In the genomic region with DNA sequence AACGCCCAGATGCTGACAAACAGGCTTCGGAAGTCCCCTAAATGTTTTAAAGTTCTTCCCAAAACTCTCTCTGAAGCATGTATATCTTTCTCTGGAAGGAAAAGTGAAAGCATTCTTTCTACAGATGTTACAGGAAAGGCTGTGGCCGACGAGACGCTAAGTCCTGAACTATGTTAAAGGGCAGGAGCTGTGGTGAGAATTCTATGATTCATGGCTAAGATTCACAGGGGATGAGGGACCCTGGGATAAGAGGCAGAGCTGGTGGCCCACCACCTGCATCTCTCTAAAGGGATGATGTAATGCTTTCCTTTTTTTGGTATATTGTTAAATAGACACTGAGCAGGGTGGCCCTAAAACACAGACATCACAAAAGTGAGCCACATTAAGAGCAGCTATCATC, we compare ENCODE assay signal across 43 mouse cellular contexts. TPM values are rescaled to one million over a fixed set of nuclear protein-coding genes. Genes with fewer than 3 reads are reported as not detected.
DNase-seq lines count a peak whose midpoint lies in the region; ATAC-seq and TF ChIP-seq lines count a peak whose summit lies in the region.
"Had no signal": no experiment of that assay in that cellular context is flagged by ENCODE, and none has a peak within 500 bp of the region (broad histone marks: within the 10 kb centered on the region; RNA-seq: fewer than 3 reads in every experiment).

No protein-coding gene starts in this region.

- ATAC-seq in heart, postnatal 0 days (ENCODE audit: insufficient read depth, low read depth), result no peak
- no peak for ATAC-seq in midbrain, embryonic 11.5 days (ENCODE audit: low FRiP score)
- no peak for ATAC-seq in midbrain, embryonic 15.5 days (replicated peaks)
- no peak for ATAC-seq in megakaryocyte progenitor cell, adult 5-6 weeks (replicated peaks; ENCODE audit: poor library complexity)
- ATAC-seq in forebrain, embryonic 12.5 days (ENCODE audit: low FRiP score), result no peak
- ATAC-seq: forebrain, embryonic 16.5 days; hindbrain, embryonic 16.5 days had no signal

- H3K4me3 ChIP-seq in heart, postnatal 0 days (ENCODE audit: low read depth, low read length), result no peak overlapping the region
- H3K4me3 ChIP-seq in midbrain, embryonic 11.5 days (ENCODE audit: low read depth, low read length), result no peak overlapping the region
- no peak overlapping the region for H3K4me3 ChIP-seq in midbrain, embryonic 15.5 days
- no peak overlapping the region for H3K4me3 ChIP-seq in C2C12 (ENCODE audit: insufficient read depth, poor library complexity, severe bottlenecking)
- H3K4me3 ChIP-seq in brown adipose tissue, adult 24 weeks (ENCODE audit: insufficient read depth, low read depth, low read length), result peak overlapping the region; percentile 37
- no peak overlapping the region for H3K4me3 ChIP-seq in forebrain, embryonic 12.5 days (replicated peaks)
- H3K4me3 ChIP-seq: embryonic facial prominence, embryonic 12.5 days; forebrain, embryonic 10.5 days; heart, embryonic 12.5 days; kidney, embryonic 15.5 days; layer of hippocampus, adult 2 months; left cerebral cortex, adult 2 months; limb, embryonic 12.5 days; liver, embryonic 15.5 days had no signal

- no peak overlapping the region for H3ac ChIP-seq in C2C12 (ENCODE audit: control insufficient read depth, insufficient read length, low read depth)

- TF ChIP-seq EP300 in heart, postnatal 0 days (IDR thresholded peaks at IDR 0.05; ENCODE audit: low read depth), result no peak

- intact Hi-C loops in heart, postnatal 14 days (cut with DNase I), result loop anchor here (2.0 kb wide), 2 partner anchors 33 to 45 kb away; partner anchors contain the start of gene Lrrk1

- WGBS in heart, postnatal 0 days, result 73% methylated on average over 5 of the region's 5 CpGs
- 84% methylated on average over 5 of the region's 5 CpGs for WGBS in midbrain, embryonic 11.5 days
- WGBS in midbrain, embryonic 15.5 days, result 83% methylated on average over 5 of the region's 5 CpGs
- WGBS in forebrain, embryonic 12.5 days, result 86% methylated on average over 5 of the region's 5 CpGs

- H3K79me2 ChIP-seq in C2C12 (ENCODE audit: control insufficient read depth, insufficient read depth), result peaks cover 73% of the 10 kb centered on the region

- H3K4me1 ChIP-seq in heart, postnatal 0 days (ENCODE audit: control insufficient read depth, insufficient read depth), result no peaks in the 10 kb centered on the region
- no peaks in the 10 kb centered on the region for H3K4me1 ChIP-seq in midbrain, embryonic 11.5 days (ENCODE audit: control insufficient read depth, insufficient read depth, low read length)
- peaks cover 10% of the 10 kb centered on the region; the same call in 1 of the 2 replicates for H3K4me1 ChIP-seq in midbrain, embryonic 15.5 days
- peaks cover 8% of the 10 kb centered on the region; the same call in 1 of the 2 replicates for H3K4me1 ChIP-seq in brown adipose tissue, adult 24 weeks (ENCODE audit: control insufficient read depth, insufficient read depth, insufficient read length, low read length)
- peaks cover 10% of the 10 kb centered on the region for H3K4me1 ChIP-seq in forebrain, embryonic 12.5 days

- no peaks in the 10 kb centered on the region for H3K9me3 ChIP-seq in heart, postnatal 0 days (replicated peaks; ENCODE audit: control insufficient read depth, low read length)
- no peaks in the 10 kb centered on the region for H3K9me3 ChIP-seq in midbrain, embryonic 11.5 days (ENCODE audit: control insufficient read depth, low read length)
- H3K9me3 ChIP-seq in midbrain, embryonic 15.5 days, result no peaks in the 10 kb centered on the region
- no peaks in the 10 kb centered on the region for H3K9me3 ChIP-seq in forebrain, embryonic 12.5 days
- H3K9me3 ChIP-seq: embryonic facial prominence, embryonic 12.5 days; forebrain, embryonic 10.5 days; heart, embryonic 12.5 days; kidney, embryonic 15.5 days; limb, embryonic 12.5 days; liver, embryonic 15.5 days had no signal

- H3K79me3 ChIP-seq in C2C12 (ENCODE audit: low read depth), result peaks cover 16% of the 10 kb centered on the region

- no peak for TF ChIP-seq CTCF in heart, postnatal 0 days (IDR thresholded peaks at IDR 0.05; ENCODE audit: low read depth)
- no peak for TF ChIP-seq CTCF in C2C12 (IDR thresholded peaks at IDR 0.05; ENCODE audit: control insufficient read depth, insufficient read depth, insufficient read length)

- DNase-seq in heart, postnatal 0 days (ENCODE audit: low spot score), result no peak
- DNase-seq in heart, postnatal 14 days, result no peak
- DNase-seq in midbrain, embryonic 11.5 days (ENCODE audit: low spot score, missing footprints), result peak; percentile 51
- DNase-seq: adrenal gland, postnatal 14 days; B cell, adult 2 months; cerebellum, adult 11-12 months; cerebellum, adult 9-11 months; embryo, embryonic 11 days; gastrocnemius, postnatal 14 days; kidney, adult 11 months; kidney, postnatal 36 days; lung, embryonic 14.5 days; lung, postnatal 14 days; midbrain, embryonic 14.5 days; right cerebral cortex, adult 18-20 months; thymus, adult 2 months; thymus, postnatal 4 days had no signal

- no peak overlapping the region for H3K9ac ChIP-seq in heart, postnatal 0 days (replicated peaks; ENCODE audit: low read depth, low read length)
- H3K9ac ChIP-seq in midbrain, embryonic 11.5 days (ENCODE audit: low read length), result no peak overlapping the region
- H3K9ac ChIP-seq in midbrain, embryonic 15.5 days, result no peak overlapping the region
- H3K9ac ChIP-seq in forebrain, embryonic 12.5 days, result no peak overlapping the region
- H3K9ac ChIP-seq: embryonic facial prominence, embryonic 12.5 days; heart, embryonic 12.5 days; kidney, embryonic 15.5 days; limb, embryonic 12.5 days; liver, embryonic 15.5 days; lung, embryonic 14.5 days had no signal

- 0 out of 2 replicates have a peak, but pooled peaks cover 4% of the 10 kb centered on the region for H3K36me3 ChIP-seq in heart, postnatal 0 days (replicated peaks; ENCODE audit: control insufficient read depth, insufficient read depth, low read length)
- no peaks in the 10 kb centered on the region for H3K36me3 ChIP-seq in midbrain, embryonic 11.5 days (ENCODE audit: control insufficient read depth, insufficient read depth, low read length)
- H3K36me3 ChIP-seq in midbrain, embryonic 15.5 days (replicated peaks), result no peaks in the 10 kb centered on the region
- peaks cover 15% of the 10 kb centered on the region for H3K36me3 ChIP-seq in C2C12 (ENCODE audit: control insufficient read depth, insufficient read depth)
- no peaks in the 10 kb centered on the region for H3K36me3 ChIP-seq in forebrain, embryonic 12.5 days (replicated peaks)
- H3K36me3 ChIP-seq: embryonic facial prominence, embryonic 12.5 days; forebrain, embryonic 10.5 days; heart, embryonic 12.5 days; kidney, embryonic 15.5 days; limb, embryonic 12.5 days; liver, embryonic 15.5 days had no signal

- no peak overlapping the region for H3K27ac ChIP-seq in heart, postnatal 0 days (ENCODE audit: low read depth)
- H3K27ac ChIP-seq in midbrain, embryonic 11.5 days (ENCODE audit: low read depth, low read length), result no peak overlapping the region
- H3K27ac ChIP-seq in midbrain, embryonic 15.5 days, result no peak overlapping the region
- peak overlapping the region; percentile 52 for H3K27ac ChIP-seq in brown adipose tissue, adult 24 weeks (replicated peaks; ENCODE audit: low read depth, low read length)
- no peak overlapping the region for H3K27ac ChIP-seq in forebrain, embryonic 12.5 days
- H3K27ac ChIP-seq: embryonic facial prominence, embryonic 12.5 days; forebrain, embryonic 10.5 days; kidney, embryonic 15.5 days; layer of hippocampus, adult 2 months; left cerebral cortex, adult 2 months; limb, embryonic 12.5 days; liver, embryonic 15.5 days had no signal

- H3K27me3 ChIP-seq in heart, postnatal 0 days (ENCODE audit: control insufficient read depth, insufficient read depth, low read length), result no peaks in the 10 kb centered on the region
- H3K27me3 ChIP-seq in midbrain, embryonic 11.5 days (ENCODE audit: control insufficient read depth, insufficient read depth, low read length), result no peaks in the 10 kb centered on the region
- no peaks in the 10 kb centered on the region for H3K27me3 ChIP-seq in midbrain, embryonic 15.5 days (replicated peaks)
- H3K27me3 ChIP-seq in C2C12 (ENCODE audit: control insufficient read depth, insufficient read depth, insufficient read length), result no peaks in the 10 kb centered on the region
- no peaks in the 10 kb centered on the region for H3K27me3 ChIP-seq in forebrain, embryonic 12.5 days
- H3K27me3 ChIP-seq: CH12.LX; embryonic facial prominence, embryonic 12.5 days; heart, embryonic 12.5 days; kidney, embryonic 15.5 days; limb, embryonic 12.5 days; liver, embryonic 15.5 days had no signal

- H3K4me2 ChIP-seq in heart, postnatal 0 days (ENCODE audit: low read depth, low read length), result 0 out of 2 replicates have a peak overlapping the region, but pooled peaks have one; percentile 9
- H3K4me2 ChIP-seq in midbrain, embryonic 11.5 days, result no peak overlapping the region
- H3K4me2 ChIP-seq in midbrain, embryonic 15.5 days, result no peak overlapping the region
- no peak overlapping the region for H3K4me2 ChIP-seq in forebrain, embryonic 12.5 days
- H3K4me2 ChIP-seq: embryonic facial prominence, embryonic 12.5 days; heart, embryonic 12.5 days; kidney, embryonic 15.5 days; limb, embryonic 12.5 days; liver, embryonic 15.5 days; lung, embryonic 14.5 days had no signal

RNA-seq across cellular contexts. Expression of gene Gm10974, which starts 22.4 kb away (rescaled TPM):
- total RNA-seq in heart, postnatal 0 days (2014; rRNA removed; ENCODE audit: low replicate concordance), result not detected in 2 replicates
- not detected in 2 replicates for polyA plus RNA-seq in heart, postnatal 0 days (2015; fragmentation: Nextera tagmentation; extraction: Ambion mirVana)
- total RNA-seq in heart, postnatal 14 days (2021), result not detected
- not detected in 2 replicates for polyA plus RNA-seq in midbrain, embryonic 11.5 days (2014; fragmentation: Nextera tagmentation; extraction: Ambion mirVana)
- polyA plus RNA-seq in midbrain, embryonic 15.5 days (2015; fragmentation: Nextera tagmentation; extraction: Ambion mirVana), result not detected in 2 replicates
- not detected for polyA plus RNA-seq in C2C12 (2012; fragmentation: generic; extraction: Trizol)
- polyA plus RNA-seq in brown adipose tissue, adult 24 weeks (2012; ENCODE audit: insufficient read depth, insufficient read length, missing spikeins), result not detected in 2 replicates
- not detected in 2 replicates for total RNA-seq in megakaryocyte progenitor cell, adult 5-6 weeks (2015)
- total RNA-seq in megakaryocyte progenitor cell, adult 5-6 weeks (2017), result not detected in 2 replicates
- not detected in 2 replicates for polyA plus RNA-seq in forebrain, embryonic 12.5 days (2016; fragmentation: Nextera tagmentation; extraction: Ambion mirVana)
- total RNA-seq: adrenal gland, postnatal 14 days; CH12.LX; ES-E14; gastrocnemius, postnatal 14 days; granulocyte monocyte progenitor cell, adult 5-6 weeks; heart, postnatal 10 days; layer of hippocampus, adult 2 months; layer of hippocampus, postnatal 14 days; left cerebral cortex, adult 2 months; left cerebral cortex, postnatal 25 days; liver, adult 2 months; megakaryocyte-erythroid progenitor cell, adult 5-6 weeks had no signal
- polyA plus RNA-seq: embryonic facial prominence, embryonic 12.5 days; forebrain, embryonic 10.5 days; forebrain, embryonic 16.5 days; heart, embryonic 12.5 days; hindbrain, embryonic 11.5 days; hindbrain, embryonic 16.5 days; kidney, embryonic 15.5 days; limb, embryonic 12.5 days; liver, adult 2 months; liver, embryonic 15.5 days; lung, embryonic 14.5 days; midbrain, embryonic 14.5 days; neural tube, embryonic 11.5 days; stomach, embryonic 14.5 days; thymus, adult 2 months had no signal

RNA-seq across cellular contexts. Expression of gene Lrrk1, which starts 44.8 kb away (rescaled TPM):
- 10.3 and 10.7 TPM in 2 replicates for total RNA-seq in heart, postnatal 0 days (2014; rRNA removed; ENCODE audit: low replicate concordance)
- 4.0 and 4.1 TPM in 2 replicates for polyA plus RNA-seq in heart, postnatal 0 days (2015; fragmentation: Nextera tagmentation; extraction: Ambion mirVana)
- 10 to 100 TPM in 1 of 2 experiments, 1 to 10 TPM in 1; 9.1 to 10.5 TPM for total RNA-seq in heart, postnatal 14 days (2021)
- 2.5 and 2.9 TPM in 2 replicates for polyA plus RNA-seq in midbrain, embryonic 11.5 days (2014; fragmentation: Nextera tagmentation; extraction: Ambion mirVana)
- polyA plus RNA-seq in midbrain, embryonic 15.5 days (2015; fragmentation: Nextera tagmentation; extraction: Ambion mirVana), result 3.7 and 4.1 TPM in 2 replicates
- 41.8 TPM for polyA plus RNA-seq in C2C12 (2012; fragmentation: generic; extraction: Trizol)
- 2.1 and 2.5 TPM in 2 replicates for polyA plus RNA-seq in brown adipose tissue, adult 24 weeks (2012; ENCODE audit: insufficient read depth, insufficient read length, missing spikeins)
- total RNA-seq in megakaryocyte progenitor cell, adult 5-6 weeks (2015), result 18.4 and 23.7 TPM in 2 replicates
- 13.4 and 20.3 TPM in 2 replicates for total RNA-seq in megakaryocyte progenitor cell, adult 5-6 weeks (2017)
- polyA plus RNA-seq in forebrain, embryonic 12.5 days (2016; fragmentation: Nextera tagmentation; extraction: Ambion mirVana), result 2.6 and 3.7 TPM in 2 replicates
